Mouse (Mus musculus) hindbrain, embryonic 11.5 days (tissue): ENCODE results near the gene Sp2. TPM values are rescaled to one million over a fixed set of nuclear protein-coding genes. Genes with fewer than 3 reads are reported as not detected.

Experiments
- ATAC-seq: fragments of 200-750 bp; cut with Nextera tagmentation; 2 replicates; pipeline ENCODE4 v1.8.0; 2017; ENCODE audit warnings: mild to moderate bottlenecking, moderate TSS enrichment, moderate library complexity; ENCODE audit not compliant: low FRiP score
- DNase-seq: peaks from one replicate; pipeline ENCODE4 v3.0.0-alpha.2; 2015; ENCODE audit warnings: low spot score
- H3K27ac ChIP-seq: fragments of 300-500 bp; sonication (generic); 2 replicates; pipeline ENCODE4 v1.5.1; 2014; ENCODE audit warnings: mild to moderate bottlenecking, low read depth, low read length
- H3K27me3 ChIP-seq: fragments of 300-500 bp; sonication (generic); 2 replicates; pipeline ENCODE4 v1.6.1; 2014; ENCODE audit warnings: mild to moderate bottlenecking, low read length, moderate library complexity, mixed read lengths; ENCODE audit not compliant: control insufficient read depth, insufficient read depth
- H3K36me3 ChIP-seq: fragments of 300-500 bp; sonication (generic); 2 replicates; pipeline ENCODE4 v1.6.1; 2014; ENCODE audit warnings: mild to moderate bottlenecking, low read length, moderate library complexity, mixed read lengths; ENCODE audit not compliant: control insufficient read depth, insufficient read depth
- H3K4me1 ChIP-seq: fragments of 300-500 bp; sonication (generic); replicated peaks from 2 replicates; pipeline ENCODE4 v1.6.1; 2014; ENCODE audit warnings: low read length, mixed read lengths; ENCODE audit not compliant: control insufficient read depth, insufficient read depth
- H3K4me2 ChIP-seq: fragments of 300-500 bp; sonication (generic); replicated peaks from 2 replicates; pipeline ENCODE4 v1.6.1; 2014; ENCODE audit warnings: mild to moderate bottlenecking, low read depth, low read length
- H3K4me3 ChIP-seq: fragments of 300-500 bp; sonication (generic); 2 replicates; pipeline ENCODE4 v1.5.1; 2014; ENCODE audit warnings: low read depth, low read length
- H3K9ac ChIP-seq: fragments of 300-500 bp; sonication (generic); 2 replicates; pipeline ENCODE4 v1.6.1; 2014; ENCODE audit warnings: low read depth, low read length
- H3K9me3 ChIP-seq: fragments of 300-500 bp; sonication (generic); 2 replicates; pipeline ENCODE4 v1.6.1; 2016; ENCODE audit warnings: low read length; ENCODE audit not compliant: control insufficient read depth
- WGBS: fragments of 180-500 bp; shearing (Covaris S2); extraction: QIAGEN DNeasy Blood & Tissue Kit; methylation state at CpG from one replicate; pipeline ENCODE4 v1.1.7; 2014; 5-methylcytosine and 5-hydroxymethylcytosine counted together
- polyA plus RNA-seq: library from polyadenylated mRNA; unstranded; fragments of >200 nt; fragmentation: Nextera tagmentation; extraction: Ambion mirVana; gene quantifications from 2 replicates; pipeline ENCODE4 v1.2.1, GENCODE M21; 2014

Sp2 gene
- polyA plus RNA-seq = 17.8 and 22.1 TPM in 2 replicates

DNA sequence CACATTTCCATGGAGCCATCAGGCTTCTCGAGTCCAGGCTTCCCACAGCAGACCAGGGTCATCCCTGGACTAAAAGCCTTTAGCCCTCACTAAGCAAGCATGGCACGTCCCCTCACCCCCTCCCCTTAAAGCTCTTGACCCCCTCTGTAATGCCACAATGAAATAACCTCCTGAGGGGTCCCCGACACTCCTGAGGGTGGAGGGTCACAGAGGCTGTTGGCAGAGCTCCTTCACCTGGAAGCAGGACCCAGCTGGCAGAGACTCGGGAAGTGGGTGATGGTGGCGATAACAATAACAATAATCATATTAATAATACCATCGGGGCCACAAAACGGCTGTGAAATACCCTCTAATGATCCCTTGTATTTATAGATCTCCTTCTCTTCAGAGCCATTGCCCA, at the start of gene Sp2:
TSS of gene Sp2 (minus strand) at position 101 of the 400 bp plus-strand sequence.
- Histone ChIP-seq H3K9ac (peak within 1 kb of the TSS; percentile 43), H3K27ac (no peak within 1 kb of the TSS), H3K4me3 (no peak within 1 kb of the TSS), H3K9me3 (no peaks in the 10 kb centered on the region), H3K4me2 (no peak within 1 kb of the TSS), H3K27me3 (peaks cover 9% of the 10 kb centered on the region), H3K36me3 (no peaks in the 10 kb centered on the region), H3K4me1 (peaks cover 5% of the 10 kb centered on the region; the same call in 1 of the 2 replicates)
- DNase-seq (no peak), ATAC-seq (no peak)
- WGBS = 77% methylated on average over 7 of the region's 7 CpGs

DNA sequence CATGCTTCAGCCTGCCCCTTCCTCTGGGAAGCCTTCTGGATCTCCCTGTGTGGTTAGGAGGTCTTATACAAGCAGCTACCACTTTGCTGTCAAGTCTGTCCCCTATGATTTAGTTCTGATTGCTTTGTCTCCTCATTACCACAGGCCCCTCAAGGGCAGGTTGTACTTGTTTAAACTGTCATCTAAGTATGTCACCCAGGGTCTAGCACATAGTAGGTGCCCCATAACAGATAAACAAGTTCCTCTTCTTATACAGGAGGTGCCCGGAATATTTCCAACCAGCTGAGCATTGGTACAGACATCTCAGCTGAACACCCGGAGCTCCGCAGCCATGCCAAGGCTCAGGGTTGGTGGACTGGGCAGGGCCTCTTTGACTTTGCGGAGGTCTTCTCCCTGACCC, 49.7 kb upstream of the Sp2 start:
- Histone ChIP-seq H3K36me3 (no peaks in the 10 kb centered on the region), H3K27me3 (no peaks in the 10 kb centered on the region), H3K27ac (no peak overlapping the region), H3K9me3 (no peaks in the 10 kb centered on the region), H3K9ac (no peak overlapping the region), H3K4me2 (no peak overlapping the region), H3K4me3 (no peak overlapping the region), H3K4me1 (peaks cover 3% of the 10 kb centered on the region; the same call in 1 of the 2 replicates)
- no peak for ATAC-seq
- DNase-seq = no peak
- WGBS = 94% methylated on average over 4 of the region's 4 CpGs

DNA sequence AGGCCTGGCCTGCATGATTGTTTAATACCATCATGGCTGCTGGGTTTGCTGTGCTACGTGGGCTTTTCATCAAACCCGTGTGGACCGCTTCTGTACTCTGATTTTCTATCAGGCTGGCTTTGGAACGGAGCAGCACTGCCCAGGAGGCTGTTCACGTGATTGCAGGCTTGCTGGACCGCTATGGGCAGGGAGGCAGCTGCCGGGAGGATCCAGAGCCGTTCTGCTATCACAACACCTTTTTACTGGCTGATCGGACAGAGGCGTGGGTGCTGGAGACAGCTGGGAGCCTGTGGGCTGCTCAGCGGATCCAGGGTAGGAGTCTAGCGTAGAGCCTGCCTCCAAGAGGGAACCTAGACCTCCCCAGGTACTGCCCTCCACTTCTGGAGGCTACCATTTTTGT, 49.2 kb upstream of the Sp2 start:
- no peaks in the 10 kb centered on the region for H3K27me3 ChIP-seq
- 83% methylated on average over 12 of the region's 12 CpGs for WGBS
- no peaks in the 10 kb centered on the region for H3K36me3 ChIP-seq
- H3K9ac ChIP-seq = no peak overlapping the region
- peaks cover 3% of the 10 kb centered on the region; the same call in 1 of the 2 replicates for H3K4me1 ChIP-seq
- H3K27ac ChIP-seq = no peak overlapping the region
- H3K9me3 ChIP-seq = no peaks in the 10 kb centered on the region
- DNase-seq (no peak), ATAC-seq (no peak)
- no peak overlapping the region for H3K4me3 ChIP-seq
- no peak overlapping the region for H3K4me2 ChIP-seq

DNA sequence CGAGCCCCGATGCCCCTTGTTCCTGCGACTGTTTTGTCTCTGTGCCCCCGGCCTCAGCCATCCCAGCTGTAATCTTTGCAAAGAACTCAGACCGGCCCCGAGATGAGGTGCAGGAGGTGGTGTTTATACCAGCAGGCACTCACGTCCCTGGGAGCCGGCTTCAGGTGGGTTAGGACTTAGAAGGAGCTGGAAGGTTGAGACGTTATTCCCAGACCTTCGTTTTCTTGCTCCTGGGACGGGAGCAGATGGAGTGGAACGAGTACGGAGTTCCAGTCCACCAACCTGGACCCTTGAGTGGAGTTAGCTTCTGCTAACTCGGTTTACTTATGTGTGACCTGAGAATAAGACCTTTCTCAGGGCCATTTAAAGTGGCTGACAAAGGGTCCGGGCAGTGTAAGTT, 47.7 kb upstream of the Sp2 start:
- 23% methylated on average over 15 of the region's 15 CpGs for WGBS
- Histone ChIP-seq H3K9ac (peak overlapping the region; percentile 79), H3K9me3 (no peaks in the 10 kb centered on the region), H3K36me3 (no peaks in the 10 kb centered on the region), H3K27ac (no peak overlapping the region), H3K4me1 (peaks cover 6% of the 10 kb centered on the region), H3K27me3 (no peaks in the 10 kb centered on the region), H3K4me2 (peak overlapping the region; percentile 81), H3K4me3 (peak overlapping the region; percentile 62)
- ATAC-seq (no peak), DNase-seq (no peak)

DNA sequence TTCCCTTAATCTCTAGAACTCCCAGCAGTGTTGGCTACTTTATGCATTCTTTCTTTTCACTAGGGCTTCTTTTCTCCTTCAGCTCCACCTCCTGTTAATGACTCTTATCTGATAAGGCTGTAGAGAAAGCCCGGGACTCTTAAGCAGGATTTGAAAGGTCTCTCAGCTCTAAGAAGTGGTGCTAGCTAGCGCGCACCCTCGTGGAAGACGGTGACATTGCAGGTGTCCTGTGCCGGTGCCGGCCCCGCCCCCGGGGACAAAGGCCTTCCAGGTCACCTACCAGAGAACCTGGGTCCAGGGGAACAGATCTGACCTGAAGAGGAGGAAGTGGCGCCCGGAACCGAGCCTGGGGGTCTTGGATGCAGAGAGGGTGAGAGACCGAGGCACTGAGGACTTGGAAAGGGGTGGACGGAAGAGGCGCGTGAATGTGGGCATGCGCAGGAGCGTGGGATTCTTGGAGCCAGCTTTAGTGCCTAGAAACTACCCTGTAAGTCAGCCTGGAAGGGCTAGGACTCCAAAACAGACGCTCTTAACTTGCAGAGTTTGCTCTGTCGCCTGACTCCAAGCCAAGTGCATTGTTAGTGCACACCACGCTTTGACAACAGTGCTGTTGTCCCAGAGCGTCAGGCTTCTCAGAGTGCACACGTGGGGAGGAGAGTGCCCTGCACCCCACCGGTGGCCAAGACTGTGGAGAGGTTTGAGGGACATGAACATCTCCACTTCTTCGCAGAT, 47.1 kb upstream of the Sp2 start, which contains the start of gene Scrn2:
TSS of gene Scrn2 (plus strand) at position 253 of the 732 bp plus-strand sequence.
- peak within 1 kb of the TSS; percentile 67 for H3K27ac ChIP-seq
- WGBS = under 1% methylated on average over 25 of the region's 25 CpGs
- peak; percentile 64 for ATAC-seq

DNA sequence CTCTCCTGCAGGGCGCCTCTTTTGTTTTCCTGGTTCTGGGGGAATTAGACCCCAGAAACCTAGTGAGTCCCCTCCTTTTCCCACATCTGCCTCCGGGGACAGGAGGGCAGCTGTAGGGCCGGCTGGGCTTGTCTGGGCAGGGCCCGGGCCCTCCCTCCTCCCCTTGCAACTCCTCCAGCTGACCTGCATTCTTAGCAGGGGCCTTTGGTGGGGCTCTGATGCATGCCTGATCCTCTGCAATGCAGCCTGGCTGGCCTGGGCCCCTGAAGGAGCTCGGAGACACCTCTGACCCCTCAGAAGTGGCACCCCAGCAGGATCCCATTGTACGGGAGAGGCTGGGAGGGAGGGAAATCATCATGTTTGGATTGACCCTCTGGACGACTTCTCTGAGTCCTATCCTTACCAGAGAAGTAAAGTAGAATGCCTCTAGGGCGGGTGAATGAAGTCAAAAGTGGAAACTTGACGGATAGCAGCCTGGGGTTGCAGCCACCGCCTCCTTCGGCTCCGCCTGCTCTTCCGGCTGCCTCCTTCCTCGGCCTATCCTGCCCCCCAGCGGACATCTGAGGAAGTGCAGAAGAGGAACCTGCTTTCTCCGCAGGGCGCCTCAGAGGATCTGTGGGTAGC, 43.1 kb upstream of the Sp2 start:
- Histone ChIP-seq H3K4me3 (peak overlapping the region; percentile 10; the same call in 1 of the 2 replicates), H3K36me3 (no peaks in the 10 kb centered on the region), H3K27ac (peak overlapping the region; percentile 43), H3K9ac (peak overlapping the region; percentile 49), H3K4me1 (peaks cover 17% of the 10 kb centered on the region), H3K27me3 (peaks cover 36% of the 10 kb centered on the region), H3K4me2 (peak overlapping the region; percentile 35), H3K9me3 (no peaks in the 10 kb centered on the region)
- DNase-seq (peak; percentile 95), ATAC-seq (peak; percentile 37)
- 1% methylated on average over 17 of the region's 17 CpGs for WGBS

More for the DNA sequence above, 47.1 kb upstream of the Sp2 start, which contains the start of gene Scrn2:
- Histone ChIP-seq H3K4me1 (peaks cover 6% of the 10 kb centered on the region), H3K4me2 (peak within 1 kb of the TSS; percentile 81), H3K9me3 (no peaks in the 10 kb centered on the region), H3K9ac (peak within 1 kb of the TSS; percentile 79), H3K4me3 (peak within 1 kb of the TSS; percentile 62), H3K36me3 (no peaks in the 10 kb centered on the region), H3K27me3 (0 out of 2 replicates have a peak, but pooled peaks cover 2% of the 10 kb centered on the region)
- peak; percentile 93 for DNase-seq

DNA sequence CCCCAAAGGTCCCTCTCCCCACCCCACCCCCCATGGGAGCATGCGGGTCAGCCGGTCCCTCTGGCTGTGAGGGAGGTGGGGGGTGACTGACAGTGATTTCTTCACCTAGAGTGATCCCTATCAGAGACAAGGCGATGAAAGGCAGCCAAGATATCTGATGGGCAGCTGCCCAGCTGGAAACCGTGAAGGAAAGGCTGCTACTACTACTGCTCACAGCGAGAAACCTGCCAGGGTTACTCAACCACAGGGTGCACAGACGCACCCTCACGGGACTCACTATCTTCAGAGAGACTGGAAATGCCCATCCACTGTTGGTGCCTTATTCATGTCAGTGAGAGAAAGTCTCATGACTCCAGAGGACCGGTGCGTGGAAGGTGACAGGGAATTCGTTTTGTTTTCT, 42.2 kb upstream of the Sp2 start:
- Histone ChIP-seq H3K9ac (no peak overlapping the region), H3K4me2 (no peak overlapping the region), H3K36me3 (no peaks in the 10 kb centered on the region), H3K4me3 (no peak overlapping the region), H3K4me1 (peaks cover 15% of the 10 kb centered on the region), H3K27me3 (peaks cover 45% of the 10 kb centered on the region), H3K9me3 (no peaks in the 10 kb centered on the region), H3K27ac (no peak overlapping the region)
- 10% methylated on average over 10 of the region's 10 CpGs for WGBS
- DNase-seq (no peak), ATAC-seq (no peak)

DNA sequence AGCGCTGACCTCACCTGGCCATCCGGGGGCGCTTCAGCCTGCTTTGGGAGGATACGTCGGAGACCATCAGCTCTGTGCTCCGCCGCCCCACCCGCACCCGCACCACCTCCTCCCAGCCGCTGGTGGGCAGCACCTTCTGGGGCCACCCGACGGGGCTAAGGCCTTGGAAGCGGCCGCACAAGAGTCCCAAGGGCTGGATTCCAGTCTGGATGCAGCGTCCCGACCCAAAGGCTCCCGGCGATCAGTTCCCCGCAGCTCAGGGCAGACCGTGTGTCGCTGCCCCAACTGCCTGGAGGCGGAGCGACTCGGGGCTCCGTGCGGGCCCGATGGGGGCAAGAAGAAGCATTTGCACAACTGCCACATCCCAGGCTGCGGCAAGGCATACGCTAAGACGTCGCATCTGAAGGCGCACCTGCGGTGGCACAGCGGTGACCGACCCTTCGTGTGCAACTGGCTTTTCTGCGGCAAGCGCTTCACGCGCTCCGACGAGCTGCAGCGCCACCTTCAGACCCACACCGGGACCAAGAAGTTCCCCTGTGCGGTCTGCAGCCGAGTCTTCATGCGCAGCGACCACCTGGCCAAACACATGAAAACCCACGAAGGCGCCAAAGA, 39.2 kb upstream of the Sp2 start:
- Histone ChIP-seq H3K4me1 (peaks cover 22% of the 10 kb centered on the region), H3K9me3 (no peaks in the 10 kb centered on the region), H3K4me3 (peak overlapping the region; percentile 45), H3K9ac (peak overlapping the region; percentile 55), H3K27ac (no peak overlapping the region), H3K27me3 (peaks cover 69% of the 10 kb centered on the region), H3K4me2 (peak overlapping the region; percentile 80), H3K36me3 (no peaks in the 10 kb centered on the region)
- DNase-seq = peak; percentile 82
- ATAC-seq = peak; percentile 47; the same call in 1 of the 2 replicates
- WGBS = 1% methylated on average over 48 of the region's 50 CpGs
